Comparison of ENCODE assay signal across 8 mouse cellular contexts in the genomic region with DNA sequence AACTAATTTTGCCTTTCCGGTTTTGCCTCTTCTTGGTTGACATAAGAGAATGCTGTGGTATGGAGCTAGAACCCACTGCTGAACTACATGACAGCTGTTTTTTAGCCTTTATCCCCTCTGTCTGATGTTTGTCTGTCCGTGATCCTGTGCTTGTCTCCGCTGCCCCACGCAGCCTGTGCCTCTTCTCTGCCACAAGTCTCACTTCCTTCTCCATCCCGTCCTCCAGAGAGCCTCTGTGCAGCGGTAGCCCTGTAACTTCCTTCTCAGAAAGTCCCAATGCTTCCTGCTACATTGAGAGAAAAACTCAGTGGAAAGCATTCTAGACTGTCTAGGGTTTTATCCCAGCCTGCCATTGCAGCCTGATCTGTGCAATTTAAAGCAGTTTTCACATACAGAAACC. TPM values are rescaled to one million over a fixed set of nuclear protein-coding genes. Genes with fewer than 3 reads are reported as not detected.
A peak's percentile ranks its signal among the peaks of the same experiment; 100 is the strongest.
DNase-seq lines count a peak whose midpoint lies in the region; ATAC-seq and TF ChIP-seq lines count a peak whose summit lies in the region.

No protein-coding gene starts in this region.

- H3K27ac ChIP-seq in embryonic fibroblast, embryonic 13.5 days (ENCODE audit: insufficient read depth, low read length) = no peak overlapping the region
- no peak overlapping the region for H3K27ac ChIP-seq in limb, embryonic 13.5 days
- H3K27ac ChIP-seq in neural tube, embryonic 13.5 days (replicated peaks) = no peak overlapping the region

- H3K4me1 ChIP-seq in lung, adult 2 months (ENCODE audit: control insufficient read depth, insufficient read depth, low read length) = peaks cover 9% of the 10 kb centered on the region
- peaks cover 7% of the 10 kb centered on the region; the same call in 1 of the 2 replicates for H3K4me1 ChIP-seq in embryonic fibroblast, embryonic 13.5 days (ENCODE audit: control insufficient read depth, insufficient read depth, low read length)
- peaks cover 18% of the 10 kb centered on the region for H3K4me1 ChIP-seq in limb, embryonic 13.5 days
- peaks cover 27% of the 10 kb centered on the region for H3K4me1 ChIP-seq in neural tube, embryonic 13.5 days (replicated peaks)

- TF ChIP-seq POLR2A in lung, adult 2 months (IDR thresholded peaks at IDR 0.05; ENCODE audit: borderline replicate concordance, extremely low read depth, low read depth, low read length) = no peak
- no peak for TF ChIP-seq POLR2A in embryonic fibroblast, embryonic 13.5 days (IDR thresholded peaks at IDR 0.05; ENCODE audit: low read depth, low read length)

- H3K4me3 ChIP-seq in lung, adult 2 months (replicated peaks; ENCODE audit: extremely low read depth, low read depth, low read length) = peak overlapping the region; percentile 31
- H3K4me3 ChIP-seq in embryonic fibroblast, embryonic 13.5 days (ENCODE audit: insufficient read depth, low read length) = peak overlapping the region; percentile 80
- peak overlapping the region; percentile 99 for H3K4me3 ChIP-seq in limb, embryonic 13.5 days
- peak overlapping the region; percentile 81 for H3K4me3 ChIP-seq in neural tube, embryonic 13.5 days

- peaks cover 58% of the 10 kb centered on the region for H3K36me3 ChIP-seq in limb, embryonic 13.5 days
- peaks cover 60% of the 10 kb centered on the region for H3K36me3 ChIP-seq in neural tube, embryonic 13.5 days

- 42% methylated on average over 6 of the region's 6 CpGs for whole genome bisulfite sequencing in lung, adult 2 months
- 79% methylated on average over 6 of the region's 6 CpGs for WGBS in limb, embryonic 13.5 days
- 81% methylated on average over 6 of the region's 6 CpGs for WGBS in neural tube, embryonic 13.5 days

- no peak for TF ChIP-seq CTCF in lung, adult 2 months (IDR thresholded peaks at IDR 0.05; ENCODE audit: insufficient read depth, low read length)
- TF ChIP-seq CTCF in embryonic fibroblast, embryonic 13.5 days (IDR thresholded peaks at IDR 0.05; ENCODE audit: borderline replicate concordance, insufficient read depth, low read length) = no peak

- H3K9me3 ChIP-seq in limb, embryonic 13.5 days = no peaks in the 10 kb centered on the region
- H3K9me3 ChIP-seq in neural tube, embryonic 13.5 days = no peaks in the 10 kb centered on the region

- no peak for DNase-seq in lung, adult 2 months
- DNase-seq in lung, postnatal 25 days (ENCODE audit: low spot score) = no peak
- no peak for DNase-seq in embryo, embryonic 11 days
- no peak for DNase-seq in thymus, postnatal 25 days
- DNase-seq in layer of hippocampus, adult 9-10 months (ENCODE audit: low spot score) = no peak

- H3K4me2 ChIP-seq in limb, embryonic 13.5 days (replicated peaks) = peak overlapping the region; percentile 96
- H3K4me2 ChIP-seq in neural tube, embryonic 13.5 days = peak overlapping the region; percentile 89

- H3K9ac ChIP-seq in limb, embryonic 13.5 days = peak overlapping the region; percentile 97
- H3K9ac ChIP-seq in neural tube, embryonic 13.5 days = peak overlapping the region; percentile 92; the same call in 1 of the 2 replicates

- H3K27me3 ChIP-seq in limb, embryonic 13.5 days = no peaks in the 10 kb centered on the region
- H3K27me3 ChIP-seq in neural tube, embryonic 13.5 days = no peaks in the 10 kb centered on the region

- no peak for ATAC-seq in limb, embryonic 13.5 days (ENCODE audit: low FRiP score, low read depth)
- ATAC-seq in neural tube, embryonic 13.5 days (ENCODE audit: low read depth) = no peak

RNA-seq across cellular contexts. Expression of gene Arpc4, which starts 1.3 kb away (rescaled TPM):
- 62.3 and 67.0 TPM in 2 replicates for polyA plus RNA-seq in lung, adult 2 months (2012; rRNA removed)
- polyA plus RNA-seq in embryonic fibroblast, embryonic 13.5 days (2011; ENCODE audit: insufficient read length, low read depth, missing spikeins) = 179 and 247 TPM in 2 replicates
- polyA plus RNA-seq in limb, embryonic 13.5 days (2015; fragmentation: Nextera tagmentation; extraction: Ambion mirVana) = 384 and 391 TPM in 2 replicates
- polyA plus RNA-seq in neural tube, embryonic 13.5 days (2015; fragmentation: Nextera tagmentation; extraction: Ambion mirVana) = 375 and 421 TPM in 2 replicates

RNA-seq across cellular contexts. Expression of gene Tada3, which starts 1.6 kb away (rescaled TPM):
- polyA plus RNA-seq in lung, adult 2 months (2012; rRNA removed) = 25.7 and 26.9 TPM in 2 replicates
- polyA plus RNA-seq in embryonic fibroblast, embryonic 13.5 days (2011; ENCODE audit: insufficient read length, low read depth, missing spikeins) = 26.0 and 31.5 TPM in 2 replicates
- polyA plus RNA-seq in limb, embryonic 13.5 days (2015; fragmentation: Nextera tagmentation; extraction: Ambion mirVana) = 44.8 and 46.8 TPM in 2 replicates
- polyA plus RNA-seq in neural tube, embryonic 13.5 days (2015; fragmentation: Nextera tagmentation; extraction: Ambion mirVana) = 63.8 and 64.5 TPM in 2 replicates

RNA-seq across cellular contexts. Expression of gene Ttll3, which starts 9.8 kb away (rescaled TPM):
- 23.1 and 25.5 TPM in 2 replicates for polyA plus RNA-seq in lung, adult 2 months (2012; rRNA removed)
- 6.6 and 7.7 TPM in 2 replicates for polyA plus RNA-seq in embryonic fibroblast, embryonic 13.5 days (2011; ENCODE audit: insufficient read length, low read depth, missing spikeins)
- polyA plus RNA-seq in limb, embryonic 13.5 days (2015; fragmentation: Nextera tagmentation; extraction: Ambion mirVana) = 5.1 and 7.3 TPM in 2 replicates
- polyA plus RNA-seq in neural tube, embryonic 13.5 days (2015; fragmentation: Nextera tagmentation; extraction: Ambion mirVana) = 9.9 and 11.3 TPM in 2 replicates

RNA-seq across cellular contexts. Expression of gene Camk1, which starts 35.5 kb away (rescaled TPM):
- 69.2 and 84.4 TPM in 2 replicates for polyA plus RNA-seq in lung, adult 2 months (2012; rRNA removed)
- polyA plus RNA-seq in embryonic fibroblast, embryonic 13.5 days (2011; ENCODE audit: insufficient read length, low read depth, missing spikeins) = 56.3 and 66.6 TPM in 2 replicates
- polyA plus RNA-seq in limb, embryonic 13.5 days (2015; fragmentation: Nextera tagmentation; extraction: Ambion mirVana) = 97.9 and 100 TPM in 2 replicates
- 76.4 and 78.0 TPM in 2 replicates for polyA plus RNA-seq in neural tube, embryonic 13.5 days (2015; fragmentation: Nextera tagmentation; extraction: Ambion mirVana)

RNA-seq across cellular contexts. Expression of gene Rpusd3, which starts 39.9 kb away (rescaled TPM):
- polyA plus RNA-seq in lung, adult 2 months (2012; rRNA removed) = 43.1 and 44.9 TPM in 2 replicates
- 7.7 and 8.0 TPM in 2 replicates for polyA plus RNA-seq in embryonic fibroblast, embryonic 13.5 days (2011; ENCODE audit: insufficient read length, low read depth, missing spikeins)
- polyA plus RNA-seq in limb, embryonic 13.5 days (2015; fragmentation: Nextera tagmentation; extraction: Ambion mirVana) = 27.1 and 27.3 TPM in 2 replicates
- polyA plus RNA-seq in neural tube, embryonic 13.5 days (2015; fragmentation: Nextera tagmentation; extraction: Ambion mirVana) = 19.2 and 19.7 TPM in 2 replicates

Comparison
In these comparisons a context has a peak if more than half of its experiments do, and no peak if none do; other contexts are left out.
1. H3K4me3 ChIP-seq: peak in every context shown above with its lines; median percentile 99 in limb, embryonic 13.5 days; 81 in neural tube, embryonic 13.5 days; 80 in embryonic fibroblast, embryonic 13.5 days; 31 in lung, adult 2 months.